Mouse (Mus musculus): ENCODE measurements around the gene Tmem266.
A peak's percentile ranks its signal among the peaks of the same experiment; 100 is the strongest.

Tmem266 gene

GRCm38 (mm10) chr9:55332476-55332875 is 5.8 kb downstream of the Tmem266 start:
- DNase-seq: no peak

GRCm38 (mm10) chr9:55332949-55333348 is 6.2 kb downstream of the Tmem266 start:
- peak; percentile 59 for DNase-seq

GRCm38 (mm10) chr9:55344165-55344564 is 17.5 kb downstream of the Tmem266 start:
- DNase-seq: no peak

GRCm38 (mm10) chr9:55345332-55345731 is 18.6 kb downstream of the Tmem266 start:
- peak; percentile 89 for DNase-seq

GRCm38 (mm10) chr9:55348664-55349063 is 22.0 kb downstream of the Tmem266 start:
- no peak for DNase-seq

GRCm38 (mm10) chr9:55354686-55355085 is 28.0 kb downstream of the Tmem266 start:
- DNase-seq: no peak

GRCm38 (mm10) chr9:55355270-55355834 is 28.6 kb downstream of the Tmem266 start:
- DNase-seq: no peak

GRCm38 (mm10) chr9:55357164-55357563 is 30.5 kb downstream of the Tmem266 start:
- DNase-seq: peak; percentile 41

GRCm38 (mm10) chr9:55360372-55360771 is 33.7 kb downstream of the Tmem266 start:
- DNase-seq: no peak

- DNase-seq: peak; percentile 52
Measured at GRCm38 (mm10) chr9:55360861-55361260, 34.1 kb downstream of the Tmem266 start.

GRCm38 (mm10) chr9:55361969-55362368 is 35.3 kb downstream of the Tmem266 start:
- DNase-seq: no peak

- no peak for DNase-seq
Measured at GRCm38 (mm10) chr9:55363707-55364106, 37.0 kb downstream of the Tmem266 start.

- DNase-seq: no peak
Measured at GRCm38 (mm10) chr9:55368011-55368410, 41.3 kb downstream of the Tmem266 start.

GRCm38 (mm10) chr9:55371908-55372307 is 45.2 kb downstream of the Tmem266 start:
- DNase-seq: peak; percentile 61

- no peak for DNase-seq
Measured at GRCm38 (mm10) chr9:55377603-55378250, 51.0 kb downstream of the Tmem266 start.

GRCm38 (mm10) chr9:55381456-55381855 is 54.7 kb downstream of the Tmem266 start:
- no peak for DNase-seq

- DNase-seq: peak; percentile 72
Measured at GRCm38 (mm10) chr9:55382441-55382840, 55.7 kb downstream of the Tmem266 start.

GRCm38 (mm10) chr9:55386117-55386516 is 59.4 kb downstream of the Tmem266 start:
- no peak for DNase-seq

GRCm38 (mm10) chr9:55387862-55388505 is 61.3 kb downstream of the Tmem266 start:
- DNase-seq: no peak

- peak; percentile 97 for DNase-seq
Measured at GRCm38 (mm10) chr9:55391909-55392658, 65.4 kb downstream of the Tmem266 start.

GRCm38 (mm10) chr9:55395650-55396049 is 68.9 kb downstream of the Tmem266 start:
- no peak for DNase-seq

GRCm38 (mm10) chr9:55398985-55399554 is 72.4 kb downstream of the Tmem266 start:
- no peak for DNase-seq

GRCm38 (mm10) chr9:55402276-55402675 is 75.6 kb downstream of the Tmem266 start:
- peak; percentile 53 for DNase-seq
